Mouse (Mus musculus) ovary, adult 18-20 months (tissue): ENCODE data around the gene Ift43.
A peak's percentile ranks its signal among the peaks of the same experiment; 100 is the strongest.

Experiments
- DNase-seq: peaks from one replicate; pipeline ENCODE4 v3.0.0; 2022; ENCODE audit warnings: low spot score, mixed read lengths

The Ift43 gene

GRCm38 (mm10) chr12:86129696-86130095 lies 47.4 kb downstream of the Ift43 start:
- no peak for DNase-seq

GRCm38 (mm10) chr12:86132799-86133198 lies 50.5 kb downstream of the Ift43 start:
- no peak for DNase-seq

GRCm38 (mm10) chr12:86135691-86136090 lies 53.4 kb downstream of the Ift43 start:
- no peak for DNase-seq

GRCm38 (mm10) chr12:86138696-86139095 lies 56.4 kb downstream of the Ift43 start:
- no peak for DNase-seq

GRCm38 (mm10) chr12:86142389-86142788 lies 60.0 kb downstream of the Ift43 start:
- no peak for DNase-seq

- DNase-seq: no peak
Measured at GRCm38 (mm10) chr12:86146246-86146645, 63.9 kb downstream of the Ift43 start.

- DNase-seq: no peak
Measured at GRCm38 (mm10) chr12:86148271-86148670, 65.9 kb downstream of the Ift43 start.

GRCm38 (mm10) chr12:86149087-86149486 lies 66.7 kb downstream of the Ift43 start:
- no peak for DNase-seq

- DNase-seq: no peak
Measured at GRCm38 (mm10) chr12:86151941-86152340, 69.6 kb downstream of the Ift43 start.

- DNase-seq: no peak
Measured at GRCm38 (mm10) chr12:86153213-86153957, 71.0 kb downstream of the Ift43 start.

GRCm38 (mm10) chr12:86155176-86155575 lies 72.8 kb downstream of the Ift43 start:
- DNase-seq: no peak

- no peak for DNase-seq
Measured at GRCm38 (mm10) chr12:86157166-86157565, 74.8 kb downstream of the Ift43 start.

- no peak for DNase-seq
Measured at GRCm38 (mm10) chr12:86157894-86158444, 75.6 kb downstream of the Ift43 start.

- no peak for DNase-seq
Measured at GRCm38 (mm10) chr12:86158689-86159483, 76.5 kb downstream of the Ift43 start.

- no peak for DNase-seq
Measured at GRCm38 (mm10) chr12:86161436-86161835, 79.1 kb downstream of the Ift43 start.

- no peak for DNase-seq
Measured at GRCm38 (mm10) chr12:86161942-86162341, 79.6 kb downstream of the Ift43 start.

GRCm38 (mm10) chr12:86162890-86163816 lies 80.8 kb downstream of the Ift43 start:
- DNase-seq: no peak

- peak; percentile 9 for DNase-seq
Measured at GRCm38 (mm10) chr12:86166244-86166643, 83.9 kb downstream of the Ift43 start.

- DNase-seq: peak; percentile 6
Measured at GRCm38 (mm10) chr12:86167075-86167474, 84.7 kb downstream of the Ift43 start.

GRCm38 (mm10) chr12:86168712-86169111 lies 86.4 kb downstream of the Ift43 start:
- DNase-seq: no peak

GRCm38 (mm10) chr12:86169195-86169594 lies 86.9 kb downstream of the Ift43 start:
- no peak for DNase-seq

- no peak for DNase-seq
Measured at GRCm38 (mm10) chr12:86173314-86173713, 91.0 kb downstream of the Ift43 start.
